Mouse (Mus musculus) heart, postnatal 0 days (tissue): ENCODE results near the gene Pbx4. TPM values are rescaled to one million over a fixed set of nuclear protein-coding genes. Genes with fewer than 3 reads are reported as not detected.

Source experiments
- ATAC-seq: fragments of 200-750 bp; cut with Nextera tagmentation; 2 replicates; pipeline ENCODE4 v1.8.0; 2017; ENCODE audit warnings: low read depth, moderate number of reproducible peaks, moderate library complexity; ENCODE audit not compliant: insufficient read depth
- DNase-seq: peaks from one replicate; pipeline ENCODE4 v3.0.0-alpha.2; 2016; ENCODE audit warnings: low spot score
- H3K27ac ChIP-seq: fragments of 300-500 bp; sonication (generic); 2 replicates; pipeline ENCODE4 v1.5.1; 2014; ENCODE audit warnings: low read depth, mild to moderate bottlenecking
- H3K27me3 ChIP-seq: fragments of 300-500 bp; sonication (generic); 2 replicates; pipeline ENCODE4 v1.6.1; 2014; ENCODE audit warnings: low read length, mixed read lengths; ENCODE audit not compliant: control insufficient read depth, insufficient read depth
- H3K36me3 ChIP-seq: fragments of 300-500 bp; sonication (generic); replicated peaks from 2 replicates; pipeline ENCODE4 v1.6.1; 2014; ENCODE audit warnings: low read length, mixed read lengths; ENCODE audit not compliant: control insufficient read depth, insufficient read depth
- H3K4me1 ChIP-seq: fragments of 300-500 bp; sonication (generic); 2 replicates; pipeline ENCODE4 v1.6.1; 2014; ENCODE audit warnings: antibody characterized with exemption; ENCODE audit not compliant: control insufficient read depth, insufficient read depth
- H3K4me2 ChIP-seq: fragments of 300-500 bp; sonication (generic); 2 replicates; pipeline ENCODE4 v1.6.1; 2014; ENCODE audit warnings: low read depth, mild to moderate bottlenecking, low read length, moderate library complexity
- H3K4me3 ChIP-seq: fragments of 300-500 bp; sonication (generic); 2 replicates; pipeline ENCODE4 v1.5.1; 2014; ENCODE audit warnings: low read depth, low read length
- H3K9ac ChIP-seq: fragments of 300-500 bp; sonication (generic); replicated peaks from 2 replicates; pipeline ENCODE4 v1.6.1; 2014; ENCODE audit warnings: low read depth, low read length, mixed read lengths
- H3K9me3 ChIP-seq: fragments of 300-500 bp; sonication (generic); replicated peaks from 2 replicates; pipeline ENCODE4 v1.6.1; 2016; ENCODE audit warnings: low read length; ENCODE audit not compliant: control insufficient read depth
- CTCF ChIP-seq: IDR thresholded peaks from 2 replicates; pipeline ENCODE4 v1.5.1; 2016; ENCODE audit warnings: antibody characterized with exemption, control low read depth, low read depth
- EP300 ChIP-seq: IDR thresholded peaks from 2 replicates; pipeline ENCODE4 v1.6.1; 2016; ENCODE audit warnings: antibody characterized with exemption, low read depth
- WGBS: fragments of 180-500 bp; shearing (Covaris S2); extraction: QIAGEN DNeasy Blood & Tissue Kit; methylation state at CpG from one replicate; pipeline ENCODE4 v1.1.7; 2014; 5-methylcytosine and 5-hydroxymethylcytosine counted together
- polyA plus RNA-seq: library from polyadenylated mRNA; unstranded; fragments of >200 nt; fragmentation: Nextera tagmentation; extraction: Ambion mirVana; gene quantifications from 2 replicates; pipeline ENCODE4 v1.2.1, GENCODE M21; 2015
- total RNA-seq: library from RNA; depleted of rRNA; stranded (reverse); fragments of >200 nt; gene quantifications from 2 replicates; pipeline ENCODE4 v1.2.3, GENCODE M21; 2014; ENCODE audit warnings: low replicate concordance

Pbx4 gene
- total and polyA plus RNA-seq, 2 experiments from 2014 or later, result 1.9 TPM; not detected in 1

DNA sequence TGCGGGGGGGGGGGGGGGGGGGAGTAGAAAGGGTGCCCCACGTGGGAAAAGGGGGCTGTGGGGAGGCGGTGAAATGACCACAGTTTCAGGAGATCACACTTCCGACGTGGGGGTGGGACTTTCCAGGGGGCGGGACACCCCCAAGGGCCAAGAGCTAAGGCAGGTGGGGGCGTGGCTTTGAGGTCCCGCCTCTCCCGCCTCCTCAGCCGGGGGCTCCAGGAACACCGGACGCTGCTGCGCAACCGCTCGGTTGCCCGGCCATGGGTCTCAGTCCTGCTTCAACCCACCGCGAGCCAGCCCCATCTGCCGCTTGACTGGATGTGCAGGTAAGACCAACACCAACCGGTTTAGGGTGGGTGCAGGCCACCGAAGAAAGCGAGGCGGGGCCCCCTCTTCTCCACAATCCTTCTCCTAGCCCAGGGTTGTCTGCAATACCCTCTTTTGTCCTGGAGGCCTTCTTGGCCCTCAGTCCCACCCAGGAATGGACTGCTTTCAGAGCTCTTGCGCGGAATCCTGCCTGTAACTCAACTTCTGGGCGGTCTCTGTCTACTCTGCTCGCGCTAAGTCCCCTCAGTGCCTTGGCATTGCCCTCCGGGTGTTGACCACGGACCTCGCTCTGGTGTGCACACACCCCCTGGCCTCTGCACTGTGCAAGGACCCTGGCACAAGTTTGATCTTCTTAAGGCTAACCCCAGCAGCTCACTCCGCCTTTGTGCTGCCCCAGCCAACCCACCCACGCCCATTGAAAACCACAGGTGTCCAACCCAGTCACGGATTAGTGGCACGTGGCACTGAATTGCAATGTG, 9.7 kb upstream of the Pbx4 start, which contains the start of gene Lpar2:
Lpar2 (plus strand) TSS at position 44 of the 806 bp plus-strand sequence.
- Histone ChIP-seq H3K9me3 (no peaks in the 10 kb centered on the region), H3K9ac (peak within 1 kb of the TSS; percentile 29), H3K4me2 (peak within 1 kb of the TSS; percentile 78), H3K4me3 (peak within 1 kb of the TSS; percentile 48), H3K36me3 (peaks cover 6% of the 10 kb centered on the region; the same call in 1 of the 2 replicates), H3K27ac (no peak within 1 kb of the TSS; the same call in 1 of the 2 replicates), H3K27me3 (no peaks in the 10 kb centered on the region), H3K4me1 (peaks cover 11% of the 10 kb centered on the region; the same call in 1 of the 2 replicates)
- ATAC-seq (peak; percentile 42), DNase-seq (no peak)
- TF ChIP-seq CTCF (no peak), EP300 (no peak)
- WGBS, result 8% methylated on average over 28 of the region's 35 CpGs

DNA sequence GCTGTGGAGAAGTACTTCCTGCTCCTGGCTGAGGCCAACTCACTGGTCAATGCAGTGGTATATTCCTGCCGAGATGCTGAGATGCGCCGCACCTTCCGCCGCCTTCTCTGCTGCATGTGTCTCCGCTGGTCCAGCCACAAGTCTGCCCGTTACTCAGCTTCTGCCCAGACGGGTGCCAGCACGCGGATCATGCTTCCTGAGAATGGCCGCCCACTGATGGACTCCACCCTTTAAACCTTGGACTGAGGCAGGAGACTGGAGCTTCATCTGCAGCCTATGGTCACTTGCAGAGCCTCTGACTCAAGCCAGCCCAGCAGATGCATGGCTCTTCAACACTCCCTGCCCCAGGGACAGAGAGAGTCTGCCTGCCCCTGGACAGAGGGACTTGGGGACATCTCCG, 5.9 kb upstream of the Pbx4 start:
- Histone ChIP-seq H3K9me3 (no peaks in the 10 kb centered on the region), H3K9ac (no peak overlapping the region), H3K4me1 (peaks cover 11% of the 10 kb centered on the region; the same call in 1 of the 2 replicates), H3K27me3 (no peaks in the 10 kb centered on the region), H3K27ac (no peak overlapping the region), H3K36me3 (no peaks in the 10 kb centered on the region), H3K4me3 (no peak overlapping the region), H3K4me2 (no peak overlapping the region)
- TF ChIP-seq EP300 (no peak), CTCF (no peak)
- 81% methylated on average over 12 of the region's 12 CpGs for WGBS
- no peak for DNase-seq
- no peak for ATAC-seq

DNA sequence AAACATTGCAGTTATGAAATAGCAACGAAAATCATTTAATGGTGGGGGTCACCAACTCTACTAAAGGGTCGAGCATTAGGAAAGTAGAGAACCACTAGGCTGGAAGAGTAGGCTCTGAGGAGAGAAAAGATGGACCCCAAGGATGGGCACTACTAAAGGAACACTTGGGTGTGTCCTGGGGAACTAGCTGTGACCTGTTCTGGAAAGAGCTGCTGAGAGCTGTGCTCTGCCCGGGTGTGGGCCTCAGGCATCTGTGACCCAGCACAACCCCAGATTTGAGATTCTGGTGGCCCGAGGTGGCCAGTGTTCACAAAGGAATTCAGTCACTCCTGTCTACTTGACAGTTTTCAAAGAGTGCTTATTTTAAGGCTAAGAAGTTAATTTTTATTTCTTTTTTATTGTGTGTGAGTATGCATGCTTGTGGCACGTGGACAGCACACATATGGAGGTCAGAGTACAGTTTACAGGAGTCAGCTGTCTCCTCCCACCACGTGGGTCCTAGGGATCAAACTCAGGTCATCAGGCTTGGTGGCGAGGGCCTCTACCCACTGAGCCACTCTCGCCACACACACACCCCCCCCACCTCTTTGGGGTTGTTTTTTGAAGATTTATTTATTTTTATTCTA, 4.9 kb downstream of the Pbx4 start:
- H3K4me3 ChIP-seq, result no peak overlapping the region
- no peak for TF ChIP-seq CTCF
- H3K9ac ChIP-seq, result no peak overlapping the region
- H3K4me2 ChIP-seq, result no peak overlapping the region
- no peaks in the 10 kb centered on the region for H3K27me3 ChIP-seq
- no peak overlapping the region for H3K27ac ChIP-seq
- DNase-seq (no peak), ATAC-seq (no peak)
- no peaks in the 10 kb centered on the region for H3K9me3 ChIP-seq
- peaks cover 4% of the 10 kb centered on the region; the same call in 1 of the 2 replicates for H3K4me1 ChIP-seq
- H3K36me3 ChIP-seq, result no peaks in the 10 kb centered on the region
- 60% methylated on average over 8 of the region's 8 CpGs for WGBS

DNA sequence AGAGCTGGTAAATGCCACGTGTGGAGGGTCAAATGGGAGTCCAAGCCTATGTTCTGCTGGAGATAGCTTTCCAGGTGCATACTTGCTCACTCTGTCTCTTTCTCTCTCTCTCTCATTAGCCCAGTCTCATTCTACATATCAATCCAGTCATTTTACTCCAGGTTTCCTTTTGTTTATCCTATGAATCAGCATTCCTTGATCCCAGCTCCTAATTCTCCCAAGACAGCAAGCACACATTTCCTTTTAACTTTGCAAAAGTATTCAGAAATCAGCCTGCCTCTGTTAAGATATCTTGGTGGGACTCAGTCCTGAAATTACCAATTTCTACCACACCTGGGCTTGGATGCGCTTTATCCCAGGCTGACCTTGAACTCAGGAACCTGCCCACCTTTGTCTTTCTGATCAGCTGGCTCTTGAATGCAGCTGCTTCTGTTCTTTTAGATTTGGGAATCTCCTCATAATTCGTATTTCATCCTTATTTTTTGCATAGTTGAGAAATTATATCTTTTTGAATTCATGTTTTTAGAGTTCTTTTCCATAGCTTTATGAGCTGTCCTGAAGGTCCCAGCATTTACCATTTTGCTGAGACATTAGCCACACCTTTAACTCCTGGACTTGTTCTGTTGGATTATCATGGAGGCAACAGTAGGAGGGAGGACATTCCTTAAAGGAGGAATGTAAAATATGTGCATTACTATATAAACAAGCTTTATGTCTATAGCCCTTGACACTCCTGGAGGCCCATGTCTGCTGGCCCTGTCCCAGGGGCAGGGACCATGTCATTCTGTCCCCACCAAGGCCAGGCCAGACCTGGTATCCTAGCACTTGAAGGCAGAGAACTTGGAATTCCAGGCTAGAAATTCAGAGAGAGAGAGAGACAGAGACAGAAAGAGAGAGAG, 15.1 kb downstream of the Pbx4 start:
- Histone ChIP-seq H3K27me3 (no peaks in the 10 kb centered on the region), H3K4me2 (no peak overlapping the region), H3K4me1 (peaks cover 7% of the 10 kb centered on the region; the same call in 1 of the 2 replicates), H3K4me3 (no peak overlapping the region), H3K36me3 (no peaks in the 10 kb centered on the region), H3K9me3 (no peaks in the 10 kb centered on the region), H3K9ac (no peak overlapping the region), H3K27ac (no peak overlapping the region)
- DNase-seq (no peak), ATAC-seq (no peak)
- 78% methylated on average over 3 of the region's 3 CpGs for WGBS
- TF ChIP-seq CTCF, result no peak
- TF ChIP-seq EP300, result no peak

DNA sequence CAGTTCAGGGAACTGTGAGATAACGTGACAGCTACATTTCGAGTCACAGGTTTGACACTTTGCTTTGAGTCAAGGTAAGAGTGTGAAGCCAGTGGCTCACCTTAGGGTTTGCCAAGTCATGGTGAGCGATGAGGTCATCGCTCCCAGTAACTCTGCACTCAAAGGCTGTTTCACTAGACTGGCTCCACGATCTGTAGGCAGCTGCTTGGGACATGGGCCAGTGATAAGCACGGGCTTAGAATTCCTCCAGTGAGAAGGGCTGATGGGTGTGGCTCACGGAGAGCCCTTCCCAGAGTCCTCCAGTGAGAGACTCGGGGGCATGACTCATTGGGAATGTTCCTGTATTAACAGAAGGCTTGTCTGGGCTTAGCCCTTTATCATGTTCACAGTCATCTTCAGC, 16.7 kb downstream of the Pbx4 start:
- DNase-seq, result peak; percentile 85
- Histone ChIP-seq H3K9me3 (no peaks in the 10 kb centered on the region), H3K27me3 (no peaks in the 10 kb centered on the region), H3K4me1 (peaks cover 7% of the 10 kb centered on the region; the same call in 1 of the 2 replicates), H3K27ac (peak overlapping the region; percentile 58; the same call in 1 of the 2 replicates), H3K4me3 (no peak overlapping the region), H3K36me3 (no peaks in the 10 kb centered on the region), H3K9ac (no peak overlapping the region), H3K4me2 (no peak overlapping the region)
- TF ChIP-seq EP300, result no peak
- TF ChIP-seq CTCF, result no peak
- WGBS, result 25% methylated on average over 8 of the region's 8 CpGs
- ATAC-seq, result peak; percentile 91
